Mouse (Mus musculus) neural tube, embryonic 12.5 days (tissue): ENCODE measurements around the gene Cdk17. TPM values are rescaled to one million over a fixed set of nuclear protein-coding genes. Genes with fewer than 3 reads are reported as not detected.
A peak's percentile ranks its signal among the peaks of the same experiment; 100 is the strongest.

ENCODE experiments used
- ATAC-seq: fragments of 200-750 bp; cut with Nextera tagmentation; 2 replicates; pipeline ENCODE4 v1.8.0; 2017; ENCODE audit warnings: low read depth, mild to moderate bottlenecking, moderate TSS enrichment, moderate library complexity; ENCODE audit not compliant: low FRiP score
- H3K27ac ChIP-seq: fragments of 300-500 bp; sonication (generic); 2 replicates; pipeline ENCODE4 v1.5.1; 2016
- H3K27me3 ChIP-seq: fragments of 300-500 bp; sonication (generic); replicated peaks from 2 replicates; pipeline ENCODE4 v1.6.1; 2016; ENCODE audit warnings: mild to moderate bottlenecking
- H3K36me3 ChIP-seq: fragments of 300-500 bp; sonication (generic); 2 replicates; pipeline ENCODE4 v1.6.1; 2016; ENCODE audit warnings: mild to moderate bottlenecking
- H3K4me1 ChIP-seq: fragments of 300-500 bp; sonication (generic); 2 replicates; pipeline ENCODE4 v1.6.1; 2016
- H3K4me2 ChIP-seq: fragments of 300-500 bp; sonication (generic); replicated peaks from 2 replicates; pipeline ENCODE4 v1.6.1; 2016; ENCODE audit warnings: mild to moderate bottlenecking
- H3K4me3 ChIP-seq: fragments of 300-500 bp; sonication (generic); 2 replicates; pipeline ENCODE4 v1.5.1; 2016
- H3K9ac ChIP-seq: fragments of 300-500 bp; sonication (generic); 2 replicates; pipeline ENCODE4 v1.6.1; 2016; ENCODE audit warnings: mild to moderate bottlenecking
- H3K9me3 ChIP-seq: fragments of 300-500 bp; sonication (generic); 2 replicates; pipeline ENCODE4 v1.6.1; 2016; ENCODE audit warnings: mild to moderate bottlenecking
- WGBS: fragments of 180-500 bp; shearing (Covaris S2); methylation state at CpG from one replicate; pipeline ENCODE4 v1.1.7; 2016; 5-methylcytosine and 5-hydroxymethylcytosine counted together
- polyA plus RNA-seq: library from polyadenylated mRNA; unstranded; fragments of >200 nt; fragmentation: Nextera tagmentation; extraction: Ambion mirVana; gene quantifications from 2 replicates; pipeline ENCODE4 v1.2.1, GENCODE M21; 2016

Gene Cdk17
- polyA plus RNA-seq, 1 experiment from 2014 or later: 54.1 TPM

- Histone ChIP-seq H3K9me3 (no peaks in the 10 kb centered on the region), H3K36me3 (0 out of 2 replicates have a peak, but pooled peaks cover 4% of the 10 kb centered on the region), H3K4me2 (0 out of 2 replicates have a peak overlapping the region, but pooled peaks have one; percentile 9), H3K4me1 (peaks cover 33% of the 10 kb centered on the region), H3K27me3 (no peaks in the 10 kb centered on the region), H3K27ac (no peak overlapping the region), H3K9ac (no peak overlapping the region), H3K4me3 (no peak overlapping the region)
- 84% methylated on average over 5 of the region's 5 CpGs for WGBS
- ATAC-seq: no peak
Measured at GRCm38 (mm10) chr10:93264001-93264400, 103.3 kb downstream of the Cdk17 start.

GRCm38 (mm10) chr10:93265833-93266232 is 105.2 kb downstream of the Cdk17 start:
- no peaks in the 10 kb centered on the region for H3K27me3 ChIP-seq
- peaks cover 38% of the 10 kb centered on the region for H3K4me1 ChIP-seq
- no peak overlapping the region for H3K9ac ChIP-seq
- H3K4me2 ChIP-seq: no peak overlapping the region
- H3K27ac ChIP-seq: no peak overlapping the region
- no peak for ATAC-seq
- H3K9me3 ChIP-seq: no peaks in the 10 kb centered on the region
- 0 out of 2 replicates have a peak, but pooled peaks cover 4% of the 10 kb centered on the region for H3K36me3 ChIP-seq
- no peak overlapping the region for H3K4me3 ChIP-seq
- WGBS: 85% methylated on average over 9 of the region's 9 CpGs

- ATAC-seq: no peak
- Histone ChIP-seq H3K9ac (no peak overlapping the region), H3K27me3 (no peaks in the 10 kb centered on the region), H3K27ac (no peak overlapping the region), H3K9me3 (no peaks in the 10 kb centered on the region), H3K4me3 (no peak overlapping the region), H3K4me1 (peaks cover 31% of the 10 kb centered on the region), H3K4me2 (no peak overlapping the region), H3K36me3 (0 out of 2 replicates have a peak, but pooled peaks cover 4% of the 10 kb centered on the region)
- WGBS: 94% methylated on average over 7 of the region's 7 CpGs
Measured at GRCm38 (mm10) chr10:93266521-93266920, 105.8 kb downstream of the Cdk17 start.

- Histone ChIP-seq H3K27ac (no peak overlapping the region), H3K9me3 (no peaks in the 10 kb centered on the region), H3K4me3 (no peak overlapping the region), H3K4me2 (no peak overlapping the region), H3K4me1 (peaks cover 21% of the 10 kb centered on the region), H3K27me3 (no peaks in the 10 kb centered on the region), H3K9ac (no peak overlapping the region), H3K36me3 (0 out of 2 replicates have a peak, but pooled peaks cover 4% of the 10 kb centered on the region)
- ATAC-seq: no peak
- WGBS: 94% methylated on average over 5 of the region's 5 CpGs
Measured at GRCm38 (mm10) chr10:93267509-93267908, 106.8 kb downstream of the Cdk17 start.

- Histone ChIP-seq H3K27me3 (no peaks in the 10 kb centered on the region), H3K4me3 (no peak overlapping the region), H3K9me3 (no peaks in the 10 kb centered on the region), H3K4me1 (peaks cover 13% of the 10 kb centered on the region), H3K9ac (no peak overlapping the region), H3K4me2 (no peak overlapping the region), H3K27ac (no peak overlapping the region), H3K36me3 (0 out of 2 replicates have a peak, but pooled peaks cover 4% of the 10 kb centered on the region)
- ATAC-seq: no peak
- 91% methylated on average over 3 of the region's 3 CpGs for WGBS
Measured at GRCm38 (mm10) chr10:93268339-93268738, 107.7 kb downstream of the Cdk17 start.

- H3K4me2 ChIP-seq: no peak overlapping the region
- 76% methylated on average over 4 of the region's 4 CpGs for whole genome bisulfite sequencing
- no peaks in the 10 kb centered on the region for H3K27me3 ChIP-seq
- ATAC-seq: no peak
- H3K4me1 ChIP-seq: peaks cover 12% of the 10 kb centered on the region; the same call in 1 of the 2 replicates
- no peak overlapping the region for H3K4me3 ChIP-seq
- H3K36me3 ChIP-seq: 0 out of 2 replicates have a peak, but pooled peaks cover 4% of the 10 kb centered on the region
- no peak overlapping the region for H3K9ac ChIP-seq
- no peaks in the 10 kb centered on the region for H3K9me3 ChIP-seq
- H3K27ac ChIP-seq: no peak overlapping the region; the same call in 1 of the 2 replicates
Measured at GRCm38 (mm10) chr10:93269744-93270143, 109.1 kb downstream of the Cdk17 start.

- 93% methylated on average over 6 of the region's 6 CpGs for WGBS
Measured at GRCm38 (mm10) chr10:93270889-93271460, 110.3 kb downstream of the Cdk17 start.

GRCm38 (mm10) chr10:93271831-93272230 is 111.2 kb downstream of the Cdk17 start:
- no peaks in the 10 kb centered on the region for H3K27me3 ChIP-seq
- no peak overlapping the region for H3K9ac ChIP-seq
- no peak overlapping the region for H3K4me3 ChIP-seq
- no peak overlapping the region for H3K27ac ChIP-seq
- H3K4me2 ChIP-seq: no peak overlapping the region
- whole genome bisulfite sequencing: 90% methylated on average over 7 of the region's 7 CpGs
- H3K36me3 ChIP-seq: no peaks in the 10 kb centered on the region
- ATAC-seq: no peak
- no peaks in the 10 kb centered on the region for H3K9me3 ChIP-seq
- H3K4me1 ChIP-seq: peaks cover 33% of the 10 kb centered on the region

More at GRCm38 (mm10) chr10:93270889-93271460, 110.3 kb downstream of the Cdk17 start:
- Histone ChIP-seq H3K9me3 (no peaks in the 10 kb centered on the region), H3K4me3 (no peak overlapping the region), H3K4me2 (no peak overlapping the region), H3K27me3 (no peaks in the 10 kb centered on the region), H3K27ac (no peak overlapping the region), H3K4me1 (peaks cover 24% of the 10 kb centered on the region), H3K36me3 (no peaks in the 10 kb centered on the region), H3K9ac (no peak overlapping the region)
- ATAC-seq: no peak

- Histone ChIP-seq H3K27ac (no peak overlapping the region), H3K9me3 (no peaks in the 10 kb centered on the region), H3K27me3 (no peaks in the 10 kb centered on the region), H3K36me3 (no peaks in the 10 kb centered on the region), H3K4me2 (no peak overlapping the region), H3K9ac (no peak overlapping the region), H3K4me1 (peaks cover 39% of the 10 kb centered on the region), H3K4me3 (no peak overlapping the region)
- WGBS: 76% methylated on average over 14 of the region's 14 CpGs
- ATAC-seq: no peak
Measured at GRCm38 (mm10) chr10:93272986-93273982, 112.6 kb downstream of the Cdk17 start.

GRCm38 (mm10) chr10:93274277-93274696 is 113.6 kb downstream of the Cdk17 start:
- Histone ChIP-seq H3K27ac (no peak overlapping the region), H3K4me1 (peaks cover 39% of the 10 kb centered on the region), H3K4me3 (no peak overlapping the region), H3K36me3 (no peaks in the 10 kb centered on the region), H3K9me3 (no peaks in the 10 kb centered on the region), H3K4me2 (no peak overlapping the region), H3K27me3 (no peaks in the 10 kb centered on the region), H3K9ac (no peak overlapping the region)
- WGBS: 75% methylated on average over 2 of the region's 2 CpGs
- no peak for ATAC-seq

GRCm38 (mm10) chr10:93275212-93276136 is 114.8 kb downstream of the Cdk17 start:
- peak; percentile 88 for ATAC-seq
- peak overlapping the region; percentile 32; the same call in 1 of the 2 replicates for H3K27ac ChIP-seq
- no peaks in the 10 kb centered on the region for H3K9me3 ChIP-seq
- H3K36me3 ChIP-seq: no peaks in the 10 kb centered on the region
- peak overlapping the region; percentile 48 for H3K4me2 ChIP-seq
- H3K4me3 ChIP-seq: peak overlapping the region; percentile 16; the same call in 1 of the 2 replicates
- H3K4me1 ChIP-seq: peaks cover 35% of the 10 kb centered on the region
- H3K27me3 ChIP-seq: no peaks in the 10 kb centered on the region
- 32% methylated on average over 25 of the region's 25 CpGs for WGBS
- H3K9ac ChIP-seq: no peak overlapping the region
